Mouse (Mus musculus): ENCODE results near the gene Wdr70. TPM values are rescaled to one million over a fixed set of nuclear protein-coding genes. Genes with fewer than 3 reads are reported as not detected.

The Wdr70 gene
- polyA plus RNA-seq, 1 experiment from 2014 or later: 43.0 TPM

GRCm38 (mm10) chr15:7841664-7842063 lies 257.3 kb downstream of the Wdr70 start:
- Histone ChIP-seq H3K4me2 (ENCODE audit: low read depth, low read length) (no peak overlapping the region), H3K4me1 (ENCODE audit: control insufficient read depth, insufficient read depth, low read length) (no peaks in the 10 kb centered on the region), H3K27me3 (ENCODE audit: control insufficient read depth, insufficient read depth, low read length) (no peaks in the 10 kb centered on the region), H3K36me3 (ENCODE audit: control insufficient read depth, insufficient read depth, low read length) (no peaks in the 10 kb centered on the region), H3K9me3 (replicated peaks; ENCODE audit: control insufficient read depth, low read length) (no peaks in the 10 kb centered on the region), H3K9ac (ENCODE audit: low read length) (no peak overlapping the region), H3K4me3 (replicated peaks; ENCODE audit: low read length) (no peak overlapping the region), H3K27ac (ENCODE audit: low read length) (no peak overlapping the region)
- no peak for ATAC-seq (ENCODE audit: insufficient read depth, low FRiP score)
- WGBS: 85% methylated on average over 1 of the region's 1 CpGs

DNA sequence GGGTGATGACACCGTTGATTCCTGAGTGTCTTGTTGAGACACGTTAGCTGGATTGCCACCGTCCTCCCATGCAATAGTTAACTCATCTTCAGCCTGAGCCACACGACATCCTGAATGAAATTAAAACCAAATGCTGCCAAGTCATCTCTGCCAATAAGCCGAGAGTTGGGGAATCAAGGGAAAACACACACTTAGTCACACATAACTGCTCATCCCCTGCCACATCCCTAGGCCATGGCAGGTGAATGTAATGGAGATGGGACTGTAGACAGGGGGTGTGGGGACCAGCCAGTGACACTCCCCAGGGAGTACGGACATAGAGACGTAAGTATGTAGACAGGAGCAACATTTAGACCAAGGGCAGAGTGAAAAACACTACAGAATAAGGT lies 260.1 kb downstream of the Wdr70 start:
- 0 out of 2 replicates have a peak, but pooled peaks cover 3% of the 10 kb centered on the region for H3K36me3 ChIP-seq (ENCODE audit: control insufficient read depth, insufficient read depth, low read length)
- ATAC-seq (ENCODE audit: insufficient read depth, low FRiP score): no peak

DNA sequence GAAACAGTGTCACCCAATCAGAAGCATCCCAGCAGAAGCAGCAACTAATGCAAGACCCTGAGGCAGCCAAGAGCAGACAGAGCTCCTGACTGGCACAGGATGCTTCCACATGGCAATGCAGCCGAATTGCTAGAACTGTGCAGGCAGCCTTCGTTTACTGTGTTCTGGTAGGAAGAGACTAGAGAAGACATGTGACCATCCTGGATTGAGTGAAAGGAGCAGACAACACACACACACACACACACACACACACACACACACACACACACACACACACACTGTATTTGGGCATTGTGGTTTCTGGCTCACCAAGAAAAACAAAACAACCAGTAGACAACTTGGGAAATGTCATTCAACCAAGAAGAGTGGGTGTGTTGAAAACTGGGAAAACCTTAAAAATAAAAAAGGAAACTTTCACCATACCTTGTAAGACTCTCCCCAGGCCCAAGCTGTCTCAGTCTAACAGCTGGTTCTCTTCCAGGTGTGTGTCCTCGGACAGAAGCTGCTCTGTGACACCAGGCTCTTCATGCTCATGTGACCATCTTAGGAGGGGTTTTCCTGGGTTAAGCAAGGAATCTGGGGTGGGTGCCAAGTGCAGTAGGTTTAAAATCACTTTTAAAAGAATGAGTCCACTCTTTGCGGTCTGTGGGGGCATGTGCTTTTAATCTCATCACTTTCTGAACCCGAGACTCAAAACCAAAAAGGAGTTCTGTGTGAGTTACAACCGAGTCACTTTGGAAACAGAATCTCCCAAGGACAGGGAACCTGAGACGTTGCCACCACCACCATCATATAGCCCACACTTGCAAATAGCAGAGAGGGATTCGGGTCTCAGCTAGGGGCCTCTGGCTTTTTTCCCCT lies 260.7 kb downstream of the Wdr70 start:
- 60% methylated on average over 8 of the region's 8 CpGs for WGBS
- ATAC-seq (ENCODE audit: insufficient read depth, low FRiP score): no peak
- no peaks in the 10 kb centered on the region for H3K9me3 ChIP-seq (replicated peaks; ENCODE audit: control insufficient read depth, low read length)
- no peak overlapping the region for H3K4me2 ChIP-seq (ENCODE audit: low read depth, low read length)
- no peaks in the 10 kb centered on the region for H3K4me1 ChIP-seq (ENCODE audit: control insufficient read depth, insufficient read depth, low read length)
- 0 out of 2 replicates have a peak, but pooled peaks cover 3% of the 10 kb centered on the region for H3K36me3 ChIP-seq (ENCODE audit: control insufficient read depth, insufficient read depth, low read length)
- no peaks in the 10 kb centered on the region for H3K27me3 ChIP-seq (ENCODE audit: control insufficient read depth, insufficient read depth, low read length)
- no peak overlapping the region for H3K9ac ChIP-seq (ENCODE audit: low read length)
- no peak overlapping the region for H3K27ac ChIP-seq (ENCODE audit: low read length)
- H3K4me3 ChIP-seq (replicated peaks; ENCODE audit: low read length): no peak overlapping the region

More for the DNA sequence above, 260.1 kb downstream of the Wdr70 start:
- Histone ChIP-seq H3K9me3 (replicated peaks; ENCODE audit: control insufficient read depth, low read length) (no peaks in the 10 kb centered on the region), H3K9ac (ENCODE audit: low read length) (no peak overlapping the region), H3K4me2 (ENCODE audit: low read depth, low read length) (no peak overlapping the region), H3K27ac (ENCODE audit: low read length) (no peak overlapping the region), H3K4me3 (replicated peaks; ENCODE audit: low read length) (no peak overlapping the region), H3K4me1 (ENCODE audit: control insufficient read depth, insufficient read depth, low read length) (no peaks in the 10 kb centered on the region), H3K27me3 (ENCODE audit: control insufficient read depth, insufficient read depth, low read length) (no peaks in the 10 kb centered on the region)
- WGBS: 58% methylated on average over 7 of the region's 7 CpGs

DNA sequence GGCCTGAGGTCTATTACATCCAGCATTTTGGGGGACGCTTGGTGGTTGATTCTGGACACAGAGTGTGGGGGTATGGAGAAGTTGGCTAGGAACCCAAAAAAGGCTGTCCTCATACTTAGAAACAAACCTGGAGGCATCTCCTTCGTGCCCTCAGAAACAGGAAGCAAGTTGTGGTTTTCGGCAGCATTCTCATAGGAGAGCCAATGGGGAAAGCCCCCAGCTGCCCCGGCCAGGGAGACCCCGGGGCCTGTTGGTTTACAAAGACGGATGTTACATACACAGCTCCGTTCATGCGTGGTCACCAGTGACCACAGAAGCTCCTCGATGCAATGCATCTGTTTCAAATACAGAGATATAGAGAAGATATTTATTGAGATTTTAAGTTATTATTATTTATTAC lies 263.6 kb downstream of the Wdr70 start:
- Histone ChIP-seq H3K4me2 (ENCODE audit: low read depth, low read length) (no peak overlapping the region), H3K4me1 (ENCODE audit: control insufficient read depth, insufficient read depth, low read length) (no peaks in the 10 kb centered on the region), H3K27ac (ENCODE audit: low read length) (no peak overlapping the region), H3K9me3 (replicated peaks; ENCODE audit: control insufficient read depth, low read length) (no peaks in the 10 kb centered on the region), H3K4me3 (replicated peaks; ENCODE audit: low read length) (no peak overlapping the region), H3K36me3 (ENCODE audit: control insufficient read depth, insufficient read depth, low read length) (0 out of 2 replicates have a peak, but pooled peaks cover 3% of the 10 kb centered on the region), H3K9ac (ENCODE audit: low read length) (no peak overlapping the region), H3K27me3 (ENCODE audit: control insufficient read depth, insufficient read depth, low read length) (no peaks in the 10 kb centered on the region)
- no peak for ATAC-seq (ENCODE audit: insufficient read depth, low FRiP score)
- 87% methylated on average over 9 of the region's 9 CpGs for WGBS

DNA sequence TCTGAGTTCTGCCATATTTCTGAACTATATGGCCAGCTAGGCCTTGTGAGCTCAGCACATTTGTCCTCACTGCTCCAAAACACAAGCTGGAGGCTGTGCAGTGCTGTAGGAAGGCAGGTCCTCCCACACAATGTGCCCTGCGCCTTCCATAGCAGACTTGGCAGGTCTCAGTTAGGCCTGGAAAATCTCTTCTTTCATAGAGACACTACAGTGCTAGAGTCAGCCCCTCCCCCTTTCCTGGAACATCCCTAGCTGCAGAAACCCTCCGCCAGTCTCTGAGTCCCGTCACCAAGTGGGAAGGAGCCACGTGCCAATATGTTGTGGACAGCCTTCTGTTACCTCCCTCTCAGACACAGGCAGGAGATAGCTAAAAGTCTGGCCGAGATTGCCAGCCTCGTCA lies 273.5 kb downstream of the Wdr70 start:
- 31% methylated on average over 6 of the region's 6 CpGs for WGBS
- H3K27ac ChIP-seq (ENCODE audit: low read length): peak overlapping the region; percentile 26; the same call in 1 of the 2 replicates
- ATAC-seq (ENCODE audit: insufficient read depth, low FRiP score): peak; percentile 74; the same call in 1 of the 2 replicates

GRCm38 (mm10) chr15:7823886-7824285 lies 275.1 kb downstream of the Wdr70 start:
- Histone ChIP-seq H3K9me3 (replicated peaks; ENCODE audit: control insufficient read depth, low read length) (no peaks in the 10 kb centered on the region), H3K27me3 (ENCODE audit: control insufficient read depth, insufficient read depth, low read length) (no peaks in the 10 kb centered on the region), H3K27ac (ENCODE audit: low read length) (no peak overlapping the region), H3K36me3 (ENCODE audit: control insufficient read depth, insufficient read depth, low read length) (no peaks in the 10 kb centered on the region), H3K4me2 (ENCODE audit: low read depth, low read length) (no peak overlapping the region), H3K9ac (ENCODE audit: low read length) (no peak overlapping the region), H3K4me1 (ENCODE audit: control insufficient read depth, insufficient read depth, low read length) (peaks cover 6% of the 10 kb centered on the region; the same call in 1 of the 2 replicates), H3K4me3 (replicated peaks; ENCODE audit: low read length) (no peak overlapping the region)
- no peak for ATAC-seq (ENCODE audit: insufficient read depth, low FRiP score)
- 61% methylated on average over 6 of the region's 6 CpGs for WGBS

More for the DNA sequence above, 273.5 kb downstream of the Wdr70 start:
- H3K36me3 ChIP-seq (ENCODE audit: control insufficient read depth, insufficient read depth, low read length): no peaks in the 10 kb centered on the region
- no peak overlapping the region for H3K4me3 ChIP-seq (replicated peaks; ENCODE audit: low read length)
- H3K9ac ChIP-seq (ENCODE audit: low read length): no peak overlapping the region
- no peaks in the 10 kb centered on the region for H3K27me3 ChIP-seq (ENCODE audit: control insufficient read depth, insufficient read depth, low read length)
- H3K9me3 ChIP-seq (replicated peaks; ENCODE audit: control insufficient read depth, low read length): no peaks in the 10 kb centered on the region
- no peak overlapping the region for H3K4me2 ChIP-seq (ENCODE audit: low read depth, low read length)
- peaks cover 6% of the 10 kb centered on the region; the same call in 1 of the 2 replicates for H3K4me1 ChIP-seq (ENCODE audit: control insufficient read depth, insufficient read depth, low read length)

Small RNAs within 50 kb of the gene (microRNA-seq; reads per million reads assigned to microRNA genes)
- gene Gm27529: not detected

Other genes starting within 250 kb of the Wdr70 start
- gene Nup155, start 10.1 kb upstream of the Wdr70 start, polyA plus RNA-seq (2015; fragmentation: Nextera tagmentation; extraction: Ambion mirVana): 14.7 and 15.7 TPM in 2 replicates
- 4.3 and 5.6 TPM in 2 replicates for gene Cplane1, start 69.9 kb upstream of the Wdr70 start, polyA plus RNA-seq (2015; fragmentation: Nextera tagmentation; extraction: Ambion mirVana)